Mouse (Mus musculus) embryonic stem cell, embryonic (primary cell): Measurements from ENCODE around the gene Dnaic1.

ENCODE experiments used
- CTCF ChIA-PET, 4 experiments: fragments of 300-600 bp in 2 of 4; fragments of 350-600 bp in 2 of 4; sonication (Branson Sonifier 250); formaldehyde crosslinking; loops; one replicate each; lab custom pipeline; 2022; ENCODE audit warnings: inconsistent platforms in 2 of 4; lab: Charles Lee
- POLR2A ChIA-PET, 4 experiments: fragments of 300-600 bp in 2 of 4; fragments of 350-600 bp in 2 of 4; sonication (Branson Sonifier 250); formaldehyde crosslinking; loops; one replicate each; lab custom pipeline; 2022; ENCODE audit warnings: antibody characterized with exemption in 4 of 4, inconsistent platforms in 1 of 4; lab: Charles Lee

Dnaic1 gene

GRCm38 (mm10) chr4:41554994-41555663, 14.4 kb upstream of the Dnaic1 start:
- POLR2A ChIA-PET: interaction anchor here in 2 of 4 experiments (1.1 to 2.3 kb wide), 3 partner anchors 11 to 14 kb away, joined by 6 read pairs; partner anchors contain the start of genes Dnaic1 (in 2 of the 2) and Fam219a (in 2 of the 2)
- CTCF ChIA-PET: interaction anchor here in 2 of 4 experiments (0.6 to 1.7 kb wide), 6 partner anchors 14 to 159 kb away, joined by 3 to 5 read pairs (median 3); partner anchors contain the start of genes Dnaic1 (in 1 of the 2), Fam219a (in 1 of the 2) and Rpp25l (in 1 of the 2)

- ChIA-PET CTCF (interaction anchor here in 3 of 4 experiments (0.7 to 1.7 kb wide), 8 partner anchors 13 to 157 kb away, joined by 3 to 5 read pairs (median 3); partner anchors contain the start of genes Dnaic1 (in 1 of the 3), Fam219a (in 1 of the 3) and Rpp25l (in 1 of the 3)), POLR2A (interaction anchor here in 2 of 4 experiments (0.7 to 2.3 kb wide), 3 partner anchors 9 to 13 kb away, joined by 3 to 6 read pairs (median 6); partner anchors contain the start of genes Dnaic1 (in 1 of the 2) and Fam219a (in 1 of the 2))
These were observed 13.1 kb upstream of the Dnaic1 start for GRCm38 (mm10) chr4:41556311-41556953.

- ChIA-PET CTCF (interaction anchor here in 1 of 4 experiments (1.1 to 1.2 kb wide), 2 partner anchors 15 to 88 kb away, joined by 3 read pairs; no protein-coding TSS in a partner anchor), POLR2A (interaction anchor here in 1 of 4 experiments (2.3 kb wide), 1 partner anchor 12 kb away, joined by 6 read pairs; the partner anchor contains the start of genes Dnaic1 and Fam219a)
These were observed 12.5 kb upstream of the Dnaic1 start for GRCm38 (mm10) chr4:41557092-41557491.

- CTCF ChIA-PET: no interaction called here
- POLR2A ChIA-PET: no interaction called here
These were observed 6.3 kb upstream of the Dnaic1 start for GRCm38 (mm10) chr4:41563297-41563696.

- CTCF ChIA-PET: interaction anchor here in 2 of 4 experiments (1.0 to 1.7 kb wide), 6 partner anchors 14 to 141 kb away, joined by 3 to 9 read pairs (median 4); no protein-coding TSS in a partner anchor
- POLR2A ChIA-PET: interaction anchor here in 2 of 4 experiments (0.6 to 1.7 kb wide), 3 partner anchors 10 to 442 kb away, joined by 3 to 6 read pairs (median 4); partner anchors contain the start of gene Nol6 (in 1 of the 2)
These were observed 3.5 kb upstream of the Dnaic1 start for GRCm38 (mm10) chr4:41566123-41566522.

- ChIA-PET POLR2A (interaction anchor here in 3 of 4 experiments (0.7 to 1.8 kb wide), 6 partner anchors 12 to 294 kb away, joined by 3 to 4 read pairs (median 3); partner anchors contain the start of genes Galt (in 1 of the 3) and Ubap2 (in 1 of the 3)), CTCF (interaction anchor here in 3 of 4 experiments (0.5 to 1.9 kb wide), 6 partner anchors 16 to 139 kb away, joined by 3 to 14 read pairs (median 4); no protein-coding TSS in a partner anchor)
These were observed 1.3 kb upstream of the Dnaic1 start for GRCm38 (mm10) chr4:41568239-41568638.

- ChIA-PET CTCF (interaction anchor here (0.6 to 1.9 kb wide), 47 partner anchors 10 to 621 kb away, joined by 3 to 22 read pairs (median 4); partner anchors contain the start of genes Rpp25l (in 2 of the 4), AI464131 (in 1 of the 4), Bag1 (in 1 of the 4) and Chmp5 (in 1 of the 4)), POLR2A (interaction anchor here in 3 of 4 experiments (0.7 to 2.3 kb wide), 43 partner anchors 10 to 1299 kb away, joined by 3 to 10 read pairs (median 4); partner anchors contain the start of genes AI464131 (in 1 of the 3), B4galt1 (in 1 of the 3), Bag1 (in 1 of the 3) and Chmp5 (in 1 of the 3))
These were observed 729 bp upstream of the Dnaic1 start for GRCm38 (mm10) chr4:41568682-41569410.

- POLR2A ChIA-PET: interaction anchor here in 1 of 4 experiments (0.9 to 1.3 kb wide), 2 partner anchors 19 to 107 kb away, joined by 3 read pairs; no protein-coding TSS in a partner anchor
- CTCF ChIA-PET: interaction anchor here (0.6 to 1.2 kb wide), 6 partner anchors 14 to 136 kb away, joined by 3 to 4 read pairs (median 3); no protein-coding TSS in a partner anchor
These were observed 1.9 kb downstream of the Dnaic1 start for GRCm38 (mm10) chr4:41571490-41571889.

- CTCF ChIA-PET: interaction anchor here in 2 of 4 experiments (0.7 kb wide), 3 partner anchors 18 to 59 kb away, joined by 3 to 4 read pairs (median 3); no protein-coding TSS in a partner anchor
- POLR2A ChIA-PET: no interaction called here
These were observed 3.9 kb downstream of the Dnaic1 start for GRCm38 (mm10) chr4:41573492-41573891.

GRCm38 (mm10) chr4:41575914-41576313, 6.3 kb downstream of the Dnaic1 start:
- CTCF ChIA-PET: interaction anchor here in 1 of 4 experiments (1.3 kb wide), 1 partner anchor 23 kb away, joined by 3 read pairs; no protein-coding TSS in a partner anchor
- POLR2A ChIA-PET: interaction anchor here in 1 of 4 experiments (0.9 kb wide), 1 partner anchor 143 kb away, joined by 3 read pairs; no protein-coding TSS in a partner anchor

- ChIA-PET POLR2A (no interaction called here), CTCF (no interaction called here)
These were observed 13.8 kb downstream of the Dnaic1 start for GRCm38 (mm10) chr4:41583353-41583752.

- ChIA-PET CTCF (interaction anchor here in 2 of 4 experiments (0.6 to 1.4 kb wide), 2 partner anchors 33 to 910 kb away, joined by 3 to 4 read pairs; partner anchors contain the start of genes Dnaic1 (in 1 of the 2) and Fam219a (in 1 of the 2)), POLR2A (no interaction called here)
These were observed 33.2 kb downstream of the Dnaic1 start for GRCm38 (mm10) chr4:41602818-41603217.

- ChIA-PET POLR2A (interaction anchor here in 1 of 4 experiments (0.6 to 1.4 kb wide), 3 partner anchors 24 to 81 kb away, joined by 3 read pairs; no protein-coding TSS in a partner anchor), CTCF (interaction anchor here in 2 of 4 experiments (0.6 to 1.0 kb wide), 2 partner anchors 133 to 177 kb away, joined by 3 read pairs; no protein-coding TSS in a partner anchor)
These were observed 35.2 kb downstream of the Dnaic1 start for GRCm38 (mm10) chr4:41604476-41605396.

GRCm38 (mm10) chr4:41606784-41607183, 37.2 kb downstream of the Dnaic1 start:
- CTCF ChIA-PET: interaction anchor here in 3 of 4 experiments (0.6 to 1.8 kb wide), 7 partner anchors 37 to 551 kb away, joined by 3 to 9 read pairs (median 4); partner anchors contain the start of genes Dnaic1 (in 1 of the 3) and Fam219a (in 1 of the 3)
- POLR2A ChIA-PET: interaction anchor here in 2 of 4 experiments (1.0 kb wide), 2 partner anchors 23 to 37 kb away, joined by 3 to 5 read pairs; partner anchors contain the start of genes Dnaic1 (in 1 of the 2) and Fam219a (in 1 of the 2)
